Mouse (Mus musculus) small intestine, adult 2 months (tissue): ENCODE results near the gene Clec4n.

Source experiments
- CTCF ChIP-seq: fragments of 200-500 bp; IDR thresholded peaks from 2 replicates; pipeline ENCODE4 v1.5.1; 2012; ENCODE audit warnings: low read depth, mild to moderate bottlenecking, control low read depth, inconsistent platforms, low read length, moderate library complexity, mixed read lengths; ENCODE audit not compliant: insufficient replicate concordance, insufficient read length; ENCODE audit errors: extremely low read depth
- POLR2A ChIP-seq: fragments of 200-500 bp; IDR thresholded peaks from 2 replicates; pipeline ENCODE4 v1.6.1; 2012; ENCODE audit warnings: low read depth, mild to moderate bottlenecking, control low read depth, inconsistent platforms, low read length, moderate library complexity

DNA sequence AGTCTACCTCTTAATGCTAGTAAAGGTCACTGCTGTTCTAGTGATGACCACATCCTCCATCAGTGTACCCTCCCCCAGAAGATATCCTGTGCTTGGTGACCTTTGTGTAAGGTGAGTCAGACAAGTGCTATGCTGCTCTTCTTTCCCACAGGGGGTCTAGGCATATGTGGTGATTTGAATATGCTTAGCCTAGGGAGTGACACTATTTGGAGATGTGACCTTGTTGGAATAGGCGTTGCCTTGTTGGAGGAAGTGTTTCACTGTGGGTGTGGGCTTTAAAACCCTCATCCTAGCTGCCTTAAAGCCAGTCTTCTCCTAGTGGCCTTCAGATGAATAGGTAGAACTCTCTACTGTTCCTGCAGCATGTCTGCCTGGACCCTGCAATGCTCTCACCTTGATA, 17.9 kb upstream of the Clec4n start:
- TF ChIP-seq POLR2A (no peak), CTCF (no peak)
